Comparison of ENCODE assay signal across 13 mouse cellular contexts in genomic region chr8:21617883-21618282, GRCm38 (mm10). TPM values are rescaled to one million over a fixed set of nuclear protein-coding genes. Genes with fewer than 3 reads are reported as not detected.
"Had no signal": no experiment of that assay in that cellular context is flagged by ENCODE, and none has a peak within 500 bp of the region (broad histone marks: within the 10 kb centered on the region; RNA-seq: fewer than 3 reads in every experiment).

Defa26 (plus strand) TSS chr8:21618183.

RNA-seq across cellular contexts. Expression of gene Defa26, which starts in this region (rescaled TPM):
- polyA plus RNA-seq: neural tube, embryonic 12.5 days; neural tube, embryonic 13.5 days; neural tube, embryonic 14.5 days; neural tube, embryonic 15.5 days; spleen, adult 2 months; stomach, embryonic 14.5 days; stomach, embryonic 15.5 days; stomach, embryonic 16.5 days; stomach, postnatal 0 days; testis, adult 2 months; thymus, adult 2 months; thymus, postnatal 0 days; urinary bladder, adult 2 months had no signal
